ENCODE assay signal across 8 mouse cellular contexts in the genomic region with DNA sequence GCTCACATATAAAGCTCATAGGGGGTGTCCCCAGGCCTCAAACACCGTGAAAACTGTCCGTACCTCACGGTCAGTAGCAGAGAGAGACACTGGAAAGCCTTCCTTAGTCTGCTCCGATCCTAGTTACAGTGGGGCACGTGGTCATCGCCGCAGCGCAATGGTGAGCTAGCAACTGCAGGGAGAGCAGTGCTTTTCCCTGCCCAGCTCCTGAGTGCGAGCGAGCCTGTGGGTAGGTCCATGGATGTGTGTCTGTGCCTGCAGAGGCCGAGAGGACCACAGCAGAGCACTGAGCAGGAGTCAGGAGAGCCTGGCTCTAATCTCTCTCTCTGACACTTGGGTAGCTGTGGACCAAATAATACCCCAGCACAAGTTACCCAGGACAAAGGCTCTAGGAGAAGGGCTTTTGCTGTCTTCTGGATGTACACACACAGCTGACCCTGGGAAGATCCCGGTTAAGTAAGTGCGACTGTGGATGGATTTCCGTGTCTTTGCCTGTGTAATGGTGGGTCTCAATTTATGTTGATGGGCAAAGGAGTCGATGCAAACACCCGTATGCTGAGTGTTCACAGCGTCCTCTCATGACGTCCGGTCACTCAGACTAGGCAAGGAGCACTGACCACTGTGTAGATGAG. TPM values are rescaled to one million over a fixed set of nuclear protein-coding genes. Genes with fewer than 3 reads are reported as not detected.
DNase-seq lines count a peak whose midpoint lies in the region; ATAC-seq and TF ChIP-seq lines count a peak whose summit lies in the region.

No protein-coding gene starts in this region.

- DNase-seq in cerebellum, adult 9-10 months: peak; percentile 41
- no peak for DNase-seq in cerebellum, adult 11 months
- peak; percentile 38 for DNase-seq in CH12.LX (ENCODE audit: extremely low read depth)
- DNase-seq in forebrain, postnatal 0 days: no peak
- no peak for DNase-seq in liver, embryonic 11.5 days (ENCODE audit: low spot score)
- no peak for DNase-seq in adipocyte (ENCODE audit: low spot score)
- no peak for DNase-seq in layer of hippocampus, postnatal 14 days (ENCODE audit: low spot score in 2 of 2)

- TF ChIP-seq POLR2A in CH12.LX (IDR thresholded peaks at IDR 0.05; ENCODE audit: low read depth, low read length): no peak; the same call in 1 of the 2 replicates

- 71% methylated on average over 19 of the region's 19 CpGs for WGBS in forebrain, postnatal 0 days
- WGBS in liver, embryonic 11.5 days: 36% methylated on average over 19 of the region's 19 CpGs
- 77% methylated on average over 19 of the region's 19 CpGs for WGBS in neural tube, embryonic 15.5 days

- dilution Hi-C loops in CH12.LX (cut with MboI; ENCODE audit: extremely low pct_ligation_motif_present, extremely low pct_unique_long_range_greater_than_20kb, low sequenced_read_pairs): no loop called here

- H3K4me2 ChIP-seq in CH12.LX (ENCODE audit: insufficient read depth, low read depth, poor library complexity, severe bottlenecking): peak overlapping the region; percentile 93
- peak overlapping the region; percentile 71 for H3K4me2 ChIP-seq in forebrain, postnatal 0 days (ENCODE audit: low read depth)
- peak overlapping the region; percentile 87 for H3K4me2 ChIP-seq in liver, embryonic 11.5 days
- peak overlapping the region; percentile 72; the same call in 1 of the 2 replicates for H3K4me2 ChIP-seq in neural tube, embryonic 15.5 days

- in situ Hi-C loops in CH12.LX (cut with MboI; ENCODE audit: low pct_ligation_motif_present, low pct_unique_long_range_greater_than_20kb, low sequenced_read_pairs): loop anchor here (5.0 kb wide), 2 partner anchors 37 to 38 kb away; no protein-coding TSS in a partner anchor

- H3K27me3 ChIP-seq in CH12.LX (replicated peaks): no peaks in the 10 kb centered on the region
- no peaks in the 10 kb centered on the region for H3K27me3 ChIP-seq in forebrain, postnatal 0 days (ENCODE audit: insufficient read depth, low read length)
- no peaks in the 10 kb centered on the region for H3K27me3 ChIP-seq in liver, embryonic 11.5 days (replicated peaks; ENCODE audit: control insufficient read depth, insufficient read depth, low read length)
- 0 out of 2 replicates have a peak, but pooled peaks cover 4% of the 10 kb centered on the region for H3K27me3 ChIP-seq in neural tube, embryonic 15.5 days (replicated peaks)

- H3K27ac ChIP-seq in CH12.LX (ENCODE audit: insufficient read depth, low read depth): peak overlapping the region; percentile 82
- no peak overlapping the region for H3K27ac ChIP-seq in forebrain, postnatal 0 days (ENCODE audit: low read depth, low read length)
- peak overlapping the region; percentile 74; the same call in 1 of the 2 replicates for H3K27ac ChIP-seq in liver, embryonic 11.5 days (ENCODE audit: low read depth, low read length)
- no peak overlapping the region for H3K27ac ChIP-seq in neural tube, embryonic 15.5 days (replicated peaks)

- peaks cover 7% of the 10 kb centered on the region for H3K9me3 ChIP-seq in CH12.LX (replicated peaks; ENCODE audit: low read length)
- H3K9me3 ChIP-seq in forebrain, postnatal 0 days (ENCODE audit: low read length): no peaks in the 10 kb centered on the region
- no peaks in the 10 kb centered on the region for H3K9me3 ChIP-seq in liver, embryonic 11.5 days (ENCODE audit: control insufficient read depth, low read length)
- no peaks in the 10 kb centered on the region for H3K9me3 ChIP-seq in neural tube, embryonic 15.5 days (replicated peaks)

- 0 out of 2 replicates have a peak, but pooled peaks have one; percentile 6 for TF ChIP-seq EP300 in CH12.LX (IDR thresholded peaks at IDR 0.05; ENCODE audit: low read length)

- no peak for TF ChIP-seq RAD21 in CH12.LX (IDR thresholded peaks at IDR 0.05; ENCODE audit: low read depth, low read length)

- H3K4me1 ChIP-seq in CH12.LX (ENCODE audit: control insufficient read depth in 1 of 2, insufficient read depth in 2 of 2): peaks cover 16 to 42% of the 10 kb centered on the region in 2 experiments
- no peaks in the 10 kb centered on the region; the same call in 1 of the 2 replicates for H3K4me1 ChIP-seq in forebrain, postnatal 0 days (ENCODE audit: insufficient read depth)
- peaks cover 12% of the 10 kb centered on the region for H3K4me1 ChIP-seq in liver, embryonic 11.5 days (replicated peaks; ENCODE audit: control insufficient read depth, insufficient read depth, low read length)
- peaks cover 8% of the 10 kb centered on the region for H3K4me1 ChIP-seq in neural tube, embryonic 15.5 days

- TF ChIP-seq CTCF in CH12.LX (conservative IDR thresholded peaks at IDR 0.05 in 1 of 2, IDR thresholded peaks at IDR 0.05 in 1 of 2; ENCODE audit: low read depth in 2 of 2, low read length in 2 of 2): no peak
- TF ChIP-seq CTCF in forebrain, postnatal 0 days (IDR thresholded peaks at IDR 0.05; ENCODE audit: low read depth): no peak

- peaks cover 14 to 29% of the 10 kb centered on the region in 2 experiments for H3K36me3 ChIP-seq in CH12.LX (replicated peaks in 1 of 2; ENCODE audit: control insufficient read depth in 1 of 2, insufficient read depth in 1 of 2, low read length in 1 of 2)
- H3K36me3 ChIP-seq in forebrain, postnatal 0 days (ENCODE audit: insufficient read depth): no peaks in the 10 kb centered on the region
- no peaks in the 10 kb centered on the region for H3K36me3 ChIP-seq in liver, embryonic 11.5 days (ENCODE audit: control insufficient read depth, insufficient read depth, low read length)
- no peaks in the 10 kb centered on the region for H3K36me3 ChIP-seq in neural tube, embryonic 15.5 days

- H3K9ac ChIP-seq in CH12.LX (ENCODE audit: insufficient read depth, low read depth): peak overlapping the region; percentile 85
- no peak overlapping the region for H3K9ac ChIP-seq in forebrain, postnatal 0 days
- H3K9ac ChIP-seq in liver, embryonic 11.5 days (ENCODE audit: low read depth, low read length): peak overlapping the region; percentile 87
- H3K9ac ChIP-seq in neural tube, embryonic 15.5 days (replicated peaks): no peak overlapping the region

- peak overlapping the region; percentile 78 to 79 (median 79) for H3K4me3 ChIP-seq in CH12.LX (replicated peaks in 1 of 3; ENCODE audit: low read depth in 2 of 3, low read length in 2 of 3, poor library complexity in 1 of 3)
- H3K4me3 ChIP-seq in forebrain, postnatal 0 days (ENCODE audit: low read depth, low read length): peak overlapping the region; percentile 37
- H3K4me3 ChIP-seq in liver, embryonic 11.5 days (ENCODE audit: low read depth, low read length): peak overlapping the region; percentile 67
- peak overlapping the region; percentile 39 for H3K4me3 ChIP-seq in neural tube, embryonic 15.5 days (replicated peaks)

- no peak for ATAC-seq in forebrain, postnatal 0 days
- peak; percentile 50 for ATAC-seq in liver, embryonic 11.5 days (replicated peaks; ENCODE audit: low FRiP score)
- no peak for ATAC-seq in neural tube, embryonic 15.5 days (ENCODE audit: low FRiP score)

- peaks cover 55% of the 10 kb centered on the region for H3K79me2 ChIP-seq in CH12.LX (replicated peaks; ENCODE audit: control insufficient read depth, extremely low read depth, insufficient read depth, poor library complexity, severe bottlenecking)

TF ChIP-seq in CH12.LX, 34 proteins besides CTCF, POLR2A, EP300 and RAD21 (continues in another document):
- TF ChIP-seq MXI1 (IDR thresholded peaks at IDR 0.05; ENCODE audit: low read depth, low read length) (peak; percentile 95), TCF12 (IDR thresholded peaks at IDR 0.05; ENCODE audit: low read depth, low read length) (peak; percentile 43; the same call in 1 of the 2 replicates), HCFC1 (IDR thresholded peaks at IDR 0.05; ENCODE audit: low read depth, low read length) (no peak), MYC (IDR thresholded peaks at IDR 0.05; ENCODE audit: low read depth, low read length) (peak; percentile 88), E2F4 (IDR thresholded peaks at IDR 0.05; ENCODE audit: insufficient replicate concordance, low read depth, low read length) (no peak), NELFE (IDR thresholded peaks at IDR 0.05; ENCODE audit: low read depth, low read length) (peak; percentile 43; the same call in 1 of the 2 replicates), MAFK (IDR thresholded peaks at IDR 0.05; ENCODE audit: insufficient replicate concordance, low read length) (0 out of 2 replicates have a peak, but pooled peaks have one; percentile 14), USF2 (conservative IDR thresholded peaks at IDR 0.05; ENCODE audit: low read depth, low read length) (peak; percentile 54), ELF1 (IDR thresholded peaks at IDR 0.05; ENCODE audit: low read depth, low read length) (0 out of 2 replicates have a peak, but pooled peaks have one; percentile 37), MAZ (IDR thresholded peaks at IDR 0.05; ENCODE audit: low read depth, low read length) (peak; percentile 52; the same call in 1 of the 2 replicates), ZNF384 (IDR thresholded peaks at IDR 0.05; ENCODE audit: low read depth, low read length) (no peak), ZMIZ1 (IDR thresholded peaks at IDR 0.05; ENCODE audit: low read depth, low read length) (no peak), ETS1 (conservative IDR thresholded peaks at IDR 0.05; ENCODE audit: low read depth, low read length) (no peak; the same call in 1 of the 2 replicates), SIN3A (IDR thresholded peaks at IDR 0.05; ENCODE audit: low read length) (peak; percentile 72), IRF4 (IDR thresholded peaks at IDR 0.05; ENCODE audit: low read depth, low read length) (peak; percentile 29; the same call in 1 of the 2 replicates), PAX5 (IDR thresholded peaks at IDR 0.05; ENCODE audit: low read length) (no peak)

RNA-seq across cellular contexts. Expression of a gene that starts 0.9 kb away (rescaled TPM):
- total RNA-seq in CH12.LX (2012; rRNA removed): 49.6 and 54.9 TPM in 2 replicates
- total RNA-seq in CH12.LX (2014; rRNA removed): 55.1 and 64.3 TPM in 2 replicates
- 52.2 and 71.0 TPM in 2 replicates for polyA plus RNA-seq in CH12.LX (2012; ENCODE audit: insufficient read length, low read depth)
- 10.2 and 12.5 TPM in 2 replicates for total RNA-seq in forebrain, postnatal 0 days (2014; rRNA removed)
- polyA plus RNA-seq in forebrain, postnatal 0 days (2015; fragmentation: Nextera tagmentation; extraction: Ambion mirVana): 6.4 and 7.6 TPM in 2 replicates
- polyA plus RNA-seq in liver, embryonic 11.5 days (2014; fragmentation: Nextera tagmentation; extraction: Ambion mirVana): 34.4 and 35.4 TPM in 2 replicates
- 6.6 and 22.3 TPM in 2 replicates for polyA plus RNA-seq in neural tube, embryonic 15.5 days (2015; fragmentation: Nextera tagmentation; extraction: Ambion mirVana)
- total RNA-seq in layer of hippocampus, postnatal 14 days (2021): 10 to 100 TPM; 10.6 to 11.7 TPM

RNA-seq across cellular contexts. Expression of a gene that starts 15.1 kb away (rescaled TPM):
- total RNA-seq in CH12.LX (2012; rRNA removed) (not detected in 2 replicates), CH12.LX (2014; rRNA removed) (not detected in 2 replicates)
- polyA plus RNA-seq in CH12.LX (2012; ENCODE audit: insufficient read length, low read depth): not detected in 2 replicates
- total RNA-seq in forebrain, postnatal 0 days (2014; rRNA removed): not detected in 2 replicates
- polyA plus RNA-seq in forebrain, postnatal 0 days (2015; fragmentation: Nextera tagmentation; extraction: Ambion mirVana): not detected in 2 replicates
- polyA plus RNA-seq in liver, embryonic 11.5 days (2014; fragmentation: Nextera tagmentation; extraction: Ambion mirVana): 0.62 and 1.2 TPM in 2 replicates
- 1.6 TPM in 1 of 2 replicates, not detected in the other for polyA plus RNA-seq in neural tube, embryonic 15.5 days (2015; fragmentation: Nextera tagmentation; extraction: Ambion mirVana)
- total RNA-seq in layer of hippocampus, postnatal 14 days (2021): not detected

Comparison
In these comparisons a context has a peak if more than half of its experiments do, and no peak if none do; other contexts are left out.
1. DNase-seq: peak in cerebellum, adult 9-10 months (single experiment) and CH12.LX (single experiment); none in cerebellum, adult 11 months (single experiment), forebrain, postnatal 0 days (single experiment), liver, embryonic 11.5 days (single experiment), adipocyte (single experiment) and layer of hippocampus, postnatal 14 days (0 of 2).
2. H3K27ac ChIP-seq: peak in CH12.LX (single experiment) and liver, embryonic 11.5 days (single experiment); none in forebrain, postnatal 0 days (single experiment) and neural tube, embryonic 15.5 days (single experiment).
3. H3K9ac ChIP-seq: peak in CH12.LX (single experiment) and liver, embryonic 11.5 days (single experiment); none in forebrain, postnatal 0 days (single experiment) and neural tube, embryonic 15.5 days (single experiment).
4. Peak in every context shown above with its lines, with median percentiles within 50 percentile points of each other: H3K4me2 ChIP-seq and H3K4me3 ChIP-seq.